Mouse (Mus musculus) heart, embryonic 16.5 days (tissue): ENCODE results near the gene Hist1h2ak. TPM values are rescaled to one million over a fixed set of nuclear protein-coding genes. Genes with fewer than 3 reads are reported as not detected.
"Not testable (repeated sequence)": the region's sequence is repeated elsewhere in the genome, so short reads cannot be mapped to it uniquely, and the experiment has no call there.

ENCODE experiments used
- ATAC-seq: fragments of 200-750 bp; cut with Nextera tagmentation; replicated peaks from 2 replicates; pipeline ENCODE4 v1.8.0; 2017; ENCODE audit warnings: moderate number of reproducible peaks; ENCODE audit not compliant: insufficient read depth, low FRiP score; ENCODE audit errors: extremely low read depth
- H3K27ac ChIP-seq: fragments of 300-500 bp; sonication (generic); 2 replicates; pipeline ENCODE4 v1.5.1; 2014; ENCODE audit warnings: mild to moderate bottlenecking, low read length, control low read depth, moderate library complexity
- H3K27me3 ChIP-seq: fragments of 300-500 bp; sonication (generic); 2 replicates; pipeline ENCODE4 v1.6.1; 2014; ENCODE audit warnings: low read length, mixed read lengths; ENCODE audit not compliant: control insufficient read depth, insufficient read depth
- H3K36me3 ChIP-seq: fragments of 300-500 bp; sonication (generic); 2 replicates; pipeline ENCODE4 v1.6.1; 2014; ENCODE audit not compliant: control insufficient read depth, insufficient read depth
- H3K4me1 ChIP-seq: fragments of 300-500 bp; sonication (generic); 2 replicates; pipeline ENCODE4 v1.6.1; 2014; ENCODE audit warnings: low read length, mixed read lengths; ENCODE audit not compliant: control insufficient read depth, insufficient read depth
- H3K4me2 ChIP-seq: fragments of 300-500 bp; sonication (generic); 2 replicates; pipeline ENCODE4 v1.6.1; 2014; ENCODE audit warnings: low read depth, mild to moderate bottlenecking, control low read depth, low read length
- H3K4me3 ChIP-seq: fragments of 300-500 bp; sonication (generic); 2 replicates; pipeline ENCODE4 v1.5.1; 2014; ENCODE audit warnings: mild to moderate bottlenecking, control low read depth, low read length
- H3K9ac ChIP-seq: fragments of 300-500 bp; sonication (generic); 2 replicates; pipeline ENCODE4 v1.6.1; 2014; ENCODE audit warnings: low read length, control low read depth
- H3K9me3 ChIP-seq: fragments of 300-500 bp; sonication (generic); replicated peaks from 2 replicates; pipeline ENCODE4 v1.6.1; 2016; ENCODE audit warnings: low read length; ENCODE audit not compliant: control insufficient read depth
- WGBS: fragments of 180-500 bp; shearing (Covaris S2); extraction: QIAGEN DNeasy Blood & Tissue Kit; methylation state at CpG from one replicate; pipeline ENCODE4 v1.1.7; 2014; 5-methylcytosine and 5-hydroxymethylcytosine counted together
- polyA plus RNA-seq: library from polyadenylated mRNA; unstranded; fragments of >200 nt; fragmentation: Nextera tagmentation; extraction: Ambion mirVana; gene quantifications from 2 replicates; pipeline ENCODE4 v1.2.1, GENCODE M21; 2015

Gene Hist1h2ak
- polyA plus RNA-seq, 1 experiment from 2014 or later = 9.3 TPM

- Histone ChIP-seq H3K27me3 (no peaks in the 10 kb centered on the region), H3K9me3 (no peaks in the 10 kb centered on the region), H3K4me2 (peak overlapping the region; percentile 74), H3K4me1 (peaks cover 15% of the 10 kb centered on the region), H3K27ac (peak overlapping the region; percentile 41), H3K9ac (peak overlapping the region; percentile 72), H3K4me3 (peak overlapping the region; percentile 54), H3K36me3 (no peaks in the 10 kb centered on the region)
- 11% methylated on average over 5 of the region's 5 CpGs for WGBS
- no peak for ATAC-seq
These were observed 4.1 kb downstream of the Hist1h2ak start for GRCm38 (mm10) chr13:21749387-21750158.

GRCm38 (mm10) chr13:21745006-21745405, 8.6 kb downstream of the Hist1h2ak start:
- no peak overlapping the region for H3K4me3 ChIP-seq
- peaks cover 5% of the 10 kb centered on the region; the same call in 1 of the 2 replicates for H3K4me1 ChIP-seq
- H3K27ac ChIP-seq = no peak overlapping the region
- no peak overlapping the region for H3K4me2 ChIP-seq
- H3K36me3 ChIP-seq = no peaks in the 10 kb centered on the region
- no peak overlapping the region for H3K9ac ChIP-seq
- no peaks in the 10 kb centered on the region for H3K9me3 ChIP-seq
- no peaks in the 10 kb centered on the region for H3K27me3 ChIP-seq
- WGBS = 79% methylated on average over 1 of the region's 1 CpGs
- ATAC-seq = no peak

GRCm38 (mm10) chr13:21734906-21735767, 18.5 kb downstream of the Hist1h2ak start, which contains the start of gene Hist1h4j:
Gene Hist1h4j, plus strand, starts transcription at chr13:21735064.
- peak within 1 kb of the TSS; percentile 93 for H3K27ac ChIP-seq

GRCm38 (mm10) chr13:21734010-21734905, 19.4 kb downstream of the Hist1h2ak start:
- no peaks in the 10 kb centered on the region for H3K36me3 ChIP-seq
- peak overlapping the region; percentile 63 for H3K4me3 ChIP-seq
- H3K4me2 ChIP-seq = peak overlapping the region; percentile 79
- H3K9me3 ChIP-seq = no peaks in the 10 kb centered on the region
- peak overlapping the region; percentile 83 for H3K9ac ChIP-seq
- peak; percentile 77 for ATAC-seq
- WGBS = 1% methylated on average over 21 of the region's 21 CpGs
- peak overlapping the region; percentile 93 for H3K27ac ChIP-seq
- H3K27me3 ChIP-seq = no peaks in the 10 kb centered on the region
- peaks cover 6% of the 10 kb centered on the region for H3K4me1 ChIP-seq

More at GRCm38 (mm10) chr13:21734906-21735767, 18.5 kb downstream of the Hist1h2ak start, which contains the start of gene Hist1h4j:
- not testable (repeated sequence) for H3K9me3 ChIP-seq, H3K36me3 ChIP-seq, H3K4me1 ChIP-seq, H3K27me3 ChIP-seq
- peak within 1 kb of the TSS; percentile 63 for H3K4me3 ChIP-seq
- H3K9ac ChIP-seq = peak within 1 kb of the TSS; percentile 83
- WGBS = under 1% methylated on average over 43 of the region's 56 CpGs
- ATAC-seq = peak; percentile 92
- peak within 1 kb of the TSS; percentile 79 for H3K4me2 ChIP-seq

- Histone ChIP-seq H3K27ac (no peak overlapping the region), H3K9ac (no peak overlapping the region), H3K9me3 (no peaks in the 10 kb centered on the region), H3K27me3 (no peaks in the 10 kb centered on the region), H3K4me3 (no peak overlapping the region), H3K4me2 (no peak overlapping the region), H3K4me1 (peaks cover 6% of the 10 kb centered on the region), H3K36me3 (no peaks in the 10 kb centered on the region)
- 75% methylated on average over 5 of the region's 5 CpGs for WGBS
- 0 out of 2 replicates have a peak, but pooled peaks have one; percentile 0 for ATAC-seq
These were observed 20.2 kb downstream of the Hist1h2ak start for GRCm38 (mm10) chr13:21733466-21733865.

- H3K27me3 ChIP-seq = no peaks in the 10 kb centered on the region
These were observed 24.1 kb downstream of the Hist1h2ak start for GRCm38 (mm10) chr13:21729544-21729943.

GRCm38 (mm10) chr13:21727948-21728572, 25.6 kb downstream of the Hist1h2ak start:
- 43% methylated on average over 9 of the region's 11 CpGs for WGBS
- H3K4me1 ChIP-seq = no peaks in the 10 kb centered on the region
- H3K36me3 ChIP-seq = no peaks in the 10 kb centered on the region
- no peak overlapping the region for H3K9ac ChIP-seq
- H3K27ac ChIP-seq = no peak overlapping the region
- H3K27me3 ChIP-seq = no peaks in the 10 kb centered on the region
- H3K9me3 ChIP-seq = no peaks in the 10 kb centered on the region
- ATAC-seq = no peak
- H3K4me2 ChIP-seq = no peak overlapping the region
- no peak overlapping the region for H3K4me3 ChIP-seq

More at GRCm38 (mm10) chr13:21729544-21729943, 24.1 kb downstream of the Hist1h2ak start:
- peaks cover 2% of the 10 kb centered on the region; the same call in 1 of the 2 replicates for H3K4me1 ChIP-seq
- no peaks in the 10 kb centered on the region for H3K9me3 ChIP-seq
- H3K4me3 ChIP-seq = no peak overlapping the region
- no peak for ATAC-seq
- no peaks in the 10 kb centered on the region for H3K36me3 ChIP-seq
- H3K4me2 ChIP-seq = no peak overlapping the region
- 56% methylated on average over 1 of the region's 1 CpGs for WGBS
- H3K27ac ChIP-seq = no peak overlapping the region
- no peak overlapping the region for H3K9ac ChIP-seq
